25 mouse cellular contexts compared by ENCODE assay signal in the genomic region with DNA sequence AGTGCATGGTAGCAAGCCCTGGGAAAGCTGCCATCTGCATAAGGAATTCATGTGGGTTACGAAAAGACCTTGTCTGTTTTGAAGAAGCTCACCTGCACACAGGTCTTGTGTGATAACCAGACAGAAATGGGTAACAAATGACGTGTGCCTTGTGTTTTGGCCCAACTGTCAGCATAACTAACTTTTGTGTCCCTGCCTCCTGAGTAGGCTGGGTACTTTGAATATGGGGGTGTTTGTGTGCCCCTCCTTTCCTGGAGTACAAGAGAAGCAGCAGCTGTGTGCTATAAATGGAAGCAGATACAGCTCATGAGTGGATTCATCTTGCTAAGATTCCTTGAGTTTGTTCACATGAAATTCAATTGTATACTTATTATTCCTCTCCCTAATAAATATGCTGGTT.
A peak's percentile ranks its signal among the peaks of the same experiment; 100 is the strongest.
DNase-seq lines count a peak whose midpoint lies in the region; ATAC-seq lines count a peak whose summit lies in the region.
"Had no signal": no experiment of that assay in that cellular context is flagged by ENCODE, and none has a peak within 500 bp of the region (broad histone marks: within the 10 kb centered on the region; RNA-seq: fewer than 3 reads in every experiment).

No protein-coding gene starts in this region.

- 91% methylated on average over 2 of the region's 2 CpGs for WGBS in forebrain, embryonic 14.5 days
- 92% methylated on average over 2 of the region's 2 CpGs for WGBS in hindbrain, embryonic 14.5 days

- H3K4me2 ChIP-seq in forebrain, embryonic 14.5 days (ENCODE audit: low read length): no peak overlapping the region
- no peak overlapping the region for H3K4me2 ChIP-seq in hindbrain, embryonic 14.5 days (replicated peaks)
- H3K4me2 ChIP-seq: embryonic facial prominence, embryonic 15.5 days; heart, embryonic 12.5 days; liver, embryonic 15.5 days; lung, embryonic 15.5 days; neural tube, embryonic 12.5 days had no signal

- no peaks in the 10 kb centered on the region for H3K9me3 ChIP-seq in forebrain, embryonic 14.5 days (replicated peaks; ENCODE audit: control insufficient read depth, low read length)
- H3K9me3 ChIP-seq in hindbrain, embryonic 14.5 days (ENCODE audit: control insufficient read depth, low read length): no peaks in the 10 kb centered on the region
- H3K9me3 ChIP-seq: embryonic facial prominence, embryonic 15.5 days; heart, embryonic 12.5 days; limb, embryonic 10.5 days; liver, embryonic 15.5 days; lung, embryonic 15.5 days; neural tube, embryonic 12.5 days had no signal

- intact Hi-C loops in left cerebral cortex, postnatal 10 days (cut with DNase I): no loop called here

- peak; percentile 28 to 69 for DNase-seq in frontal cortex, adult 2 months (ENCODE audit: extremely low spot score in 1 of 2, low spot score in 1 of 2)
- DNase-seq in frontal cortex, postnatal 25 days (ENCODE audit: low spot score in 2 of 2): no peak
- peak; percentile 55 for DNase-seq in left cerebral cortex, adult 11 months (ENCODE audit: low spot score)
- no peak for DNase-seq in left cerebral cortex, postnatal 10 days (ENCODE audit: extremely low spot score in 1 of 2, low spot score in 2 of 2)
- peak; percentile 33 to 56 for DNase-seq in left cerebral cortex, adult 9 months (ENCODE audit: low spot score in 2 of 2)
- DNase-seq in right cerebral cortex, postnatal 25 days: peak; percentile 24
- DNase-seq in forebrain, embryonic 14.5 days (ENCODE audit: low spot score): no peak
- DNase-seq in hindbrain, embryonic 14.5 days (ENCODE audit: low spot score): no peak
- DNase-seq: adrenal gland, postnatal 14 days; cerebellum, adult 8-10 months; gastrocnemius, postnatal 10 days; heart, adult 11 months; heart, postnatal 14 days; kidney, adult 11 months; liver; lung, postnatal 4 days; midbrain, embryonic 14.5 days; spleen, adult 18-20 months had no signal

- no peak overlapping the region for H3K27ac ChIP-seq in forebrain, embryonic 14.5 days (ENCODE audit: low read depth, low read length)
- H3K27ac ChIP-seq in hindbrain, embryonic 14.5 days: no peak overlapping the region
- H3K27ac ChIP-seq: embryonic facial prominence, embryonic 15.5 days; limb, embryonic 10.5 days; liver, embryonic 15.5 days; lung, embryonic 15.5 days; neural tube, embryonic 12.5 days had no signal

- H3K36me3 ChIP-seq in forebrain, embryonic 14.5 days (ENCODE audit: control insufficient read depth, insufficient read depth, low read length): no peaks in the 10 kb centered on the region
- H3K36me3 ChIP-seq in hindbrain, embryonic 14.5 days (replicated peaks; ENCODE audit: control insufficient read depth, insufficient read depth): no peaks in the 10 kb centered on the region
- H3K36me3 ChIP-seq: liver, embryonic 15.5 days; neural tube, embryonic 12.5 days had no signal

- H3K27me3 ChIP-seq in forebrain, embryonic 14.5 days (replicated peaks; ENCODE audit: control insufficient read depth, insufficient read depth, low read length): no peaks in the 10 kb centered on the region
- H3K27me3 ChIP-seq in hindbrain, embryonic 14.5 days (ENCODE audit: control insufficient read depth, insufficient read depth, low read length): no peaks in the 10 kb centered on the region
- H3K27me3 ChIP-seq: embryonic facial prominence, embryonic 15.5 days; heart, embryonic 12.5 days; liver, embryonic 15.5 days; lung, embryonic 15.5 days; neural tube, embryonic 12.5 days had no signal

- no peak overlapping the region for H3K4me3 ChIP-seq in forebrain, embryonic 14.5 days (ENCODE audit: low read depth, low read length)
- H3K4me3 ChIP-seq in hindbrain, embryonic 14.5 days (replicated peaks; ENCODE audit: low read length): no peak overlapping the region
- H3K4me3 ChIP-seq: embryonic facial prominence, embryonic 15.5 days; heart, embryonic 12.5 days; limb, embryonic 10.5 days; liver, embryonic 15.5 days; lung, embryonic 15.5 days; neural tube, embryonic 12.5 days had no signal

- H3K9ac ChIP-seq in forebrain, embryonic 14.5 days (ENCODE audit: low read length): no peak overlapping the region
- H3K9ac ChIP-seq in hindbrain, embryonic 14.5 days: no peak overlapping the region
- H3K9ac ChIP-seq: embryonic facial prominence, embryonic 15.5 days; heart, embryonic 12.5 days; liver, embryonic 15.5 days; lung, embryonic 15.5 days; neural tube, embryonic 12.5 days had no signal

- H3K4me1 ChIP-seq in forebrain, embryonic 14.5 days (ENCODE audit: control insufficient read depth, insufficient read depth, low read length): no peaks in the 10 kb centered on the region
- no peaks in the 10 kb centered on the region for H3K4me1 ChIP-seq in hindbrain, embryonic 14.5 days (replicated peaks; ENCODE audit: control insufficient read depth, insufficient read depth, low read length)
- H3K4me1 ChIP-seq: embryonic facial prominence, embryonic 15.5 days; limb, embryonic 10.5 days; liver, embryonic 15.5 days; lung, embryonic 15.5 days; neural tube, embryonic 12.5 days had no signal

- ATAC-seq in forebrain, embryonic 14.5 days: no peak
- no peak for ATAC-seq in hindbrain, embryonic 14.5 days (ENCODE audit: low FRiP score)
- ATAC-seq: forebrain, embryonic 16.5 days had no signal

Comparison
In these comparisons a context has a peak if more than half of its experiments do, and no peak if none do; other contexts are left out.
1. DNase-seq: peak in frontal cortex, adult 2 months (2 of 2), left cerebral cortex, adult 11 months (single experiment), left cerebral cortex, adult 9 months (2 of 2) and right cerebral cortex, postnatal 25 days (single experiment); none in frontal cortex, postnatal 25 days (0 of 2), left cerebral cortex, postnatal 10 days (0 of 2), forebrain, embryonic 14.5 days (single experiment) and hindbrain, embryonic 14.5 days (single experiment).